Mouse (Mus musculus) naive thymus-derived CD4-positive, alpha-beta T cell, adult 2 months (primary cell): ENCODE measurements at regions not wholly inside any gene's neighbourhood (a gene's known extent, or its start where the extent isn't known, plus 50 kb on each side); places are given as distances from the start of the nearest gene placed in this dataset.

Experiments
- DNase-seq: peaks from one replicate; pipeline ENCODE4 v3.0.0-alpha.2; 2011; ENCODE audit warnings: low read depth

GRCm38 (mm10) chr4:95390549-95390948 is 166.8 kb upstream of the Fggy start:
- no peak for DNase-seq

- no peak for DNase-seq
Measured at GRCm38 (mm10) chr4:95395746-95396145, 161.6 kb upstream of the Fggy start.

- DNase-seq: no peak
Measured at GRCm38 (mm10) chr4:95398301-95398700, 159.0 kb upstream of the Fggy start.

GRCm38 (mm10) chr4:95402273-95402672 is 155.0 kb upstream of the Fggy start:
- DNase-seq: no peak

- DNase-seq: no peak
Measured at GRCm38 (mm10) chr4:95417075-95417474, 140.2 kb upstream of the Fggy start.

GRCm38 (mm10) chr4:95426563-95426962 is 130.7 kb upstream of the Fggy start:
- DNase-seq: no peak

- no peak for DNase-seq
Measured at GRCm38 (mm10) chr4:95434543-95434942, 122.8 kb upstream of the Fggy start.

GRCm38 (mm10) chr4:95435080-95435479 is 122.2 kb upstream of the Fggy start:
- no peak for DNase-seq

- no peak for DNase-seq
Measured at GRCm38 (mm10) chr4:95439834-95440233, 117.5 kb upstream of the Fggy start.

GRCm38 (mm10) chr4:95443854-95444811 is 113.2 kb upstream of the Fggy start:
- no peak for DNase-seq

GRCm38 (mm10) chr4:95450286-95450685 is 107.0 kb upstream of the Fggy start:
- no peak for DNase-seq

- DNase-seq: no peak
Measured at GRCm38 (mm10) chr4:95451831-95452230, 105.5 kb upstream of the Fggy start.

- DNase-seq: no peak
Measured at GRCm38 (mm10) chr4:95456318-95456717, 101.0 kb upstream of the Fggy start.

- no peak for DNase-seq
Measured at GRCm38 (mm10) chr4:95456943-95457342, 100.4 kb upstream of the Fggy start.

- no peak for DNase-seq
Measured at GRCm38 (mm10) chr4:95462476-95462875, 94.8 kb upstream of the Fggy start.

GRCm38 (mm10) chr4:95463082-95463825 is 94.1 kb upstream of the Fggy start:
- DNase-seq: no peak

- peak; percentile 8 for DNase-seq
Measured at GRCm38 (mm10) chr4:95466647-95467046, 90.7 kb upstream of the Fggy start.

- no peak for DNase-seq
Measured at GRCm38 (mm10) chr4:95467526-95467925, 89.8 kb upstream of the Fggy start.

GRCm38 (mm10) chr4:95474726-95475406 is 82.4 kb upstream of the Fggy start:
- no peak for DNase-seq

- DNase-seq: no peak
Measured at GRCm38 (mm10) chr4:95476071-95476724, 81.1 kb upstream of the Fggy start.

- DNase-seq: no peak
Measured at GRCm38 (mm10) chr4:95483571-95483970, 73.7 kb upstream of the Fggy start.

GRCm38 (mm10) chr4:95487323-95487722 is 70.0 kb upstream of the Fggy start:
- no peak for DNase-seq
